Mouse (Mus musculus) hindbrain, embryonic 10.5 days (tissue): Measurements from ENCODE around the gene Dhrs7c. TPM values are rescaled to one million over a fixed set of nuclear protein-coding genes. Genes with fewer than 3 reads are reported as not detected.
A peak's percentile ranks its signal among the peaks of the same experiment; 100 is the strongest.

ENCODE experiments used
- DNase-seq: peaks from one replicate; pipeline ENCODE4 v3.0.0-alpha.2; 2017; ENCODE audit warnings: low spot score
- H3K27ac ChIP-seq: fragments of 300-500 bp; sonication (generic); 2 replicates; pipeline ENCODE4 v1.5.1; 2016; ENCODE audit warnings: mild to moderate bottlenecking, moderate library complexity
- H3K27me3 ChIP-seq: fragments of 300-500 bp; sonication (generic); 2 replicates; pipeline ENCODE4 v1.6.1; 2016; ENCODE audit warnings: mild to moderate bottlenecking; ENCODE audit not compliant: poor library complexity, insufficient read depth, severe bottlenecking
- H3K36me3 ChIP-seq: fragments of 300-500 bp; sonication (generic); 2 replicates; pipeline ENCODE4 v1.6.1; 2016; ENCODE audit warnings: mild to moderate bottlenecking, moderate library complexity
- H3K4me1 ChIP-seq: fragments of 300-500 bp; sonication (generic); replicated peaks from 2 replicates; pipeline ENCODE4 v1.6.1; 2016; ENCODE audit warnings: mild to moderate bottlenecking
- H3K4me3 ChIP-seq: fragments of 300-500 bp; sonication (generic); 2 replicates; pipeline ENCODE4 v1.5.1; 2016; ENCODE audit warnings: mild to moderate bottlenecking, moderate library complexity
- H3K9me3 ChIP-seq: fragments of 300-500 bp; sonication (generic); 2 replicates; pipeline ENCODE4 v1.6.1; 2016; ENCODE audit warnings: mild to moderate bottlenecking, moderate library complexity
- WGBS: fragments of 180-500 bp; shearing (Covaris S2); methylation state at CpG from one replicate; pipeline ENCODE4 v1.1.7; 2016; 5-methylcytosine and 5-hydroxymethylcytosine counted together
- polyA plus RNA-seq: library from polyadenylated mRNA; unstranded; fragments of >200 nt; fragmentation: Nextera tagmentation; extraction: Ambion mirVana; gene quantifications from 2 replicates; pipeline ENCODE4 v1.2.1, GENCODE M21; 2016

Dhrs7c gene
- polyA plus RNA-seq, 1 experiment from 2014 or later = not detected

DNA sequence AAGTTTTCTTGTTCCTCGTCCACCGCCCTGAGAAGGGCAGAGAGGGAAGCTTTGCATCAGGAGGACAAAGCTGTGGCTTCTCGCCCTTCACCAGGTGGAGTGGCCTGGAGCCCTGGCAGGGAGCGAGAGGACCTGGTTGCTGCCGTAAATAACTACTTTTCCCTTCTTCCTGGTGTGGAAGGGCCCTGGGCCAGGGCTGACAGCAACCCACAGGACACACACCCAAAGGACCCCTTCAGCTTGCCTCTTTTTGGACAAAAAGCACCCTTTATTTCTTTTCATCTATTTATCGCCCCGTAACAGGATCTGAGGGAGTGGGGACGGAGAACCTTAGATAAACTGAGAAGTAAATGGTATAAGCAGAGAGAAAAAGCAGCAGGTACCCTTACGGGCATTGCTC is 60.5 kb downstream of the Dhrs7c start:
- peaks cover 22% of the 10 kb centered on the region for H3K4me1 ChIP-seq
- no peak overlapping the region for H3K27ac ChIP-seq
- DNase-seq = no peak
- H3K4me3 ChIP-seq = no peak overlapping the region
- H3K9me3 ChIP-seq = no peaks in the 10 kb centered on the region
- no peaks in the 10 kb centered on the region for H3K27me3 ChIP-seq
- no peaks in the 10 kb centered on the region for H3K36me3 ChIP-seq
- WGBS = 86% methylated on average over 9 of the region's 9 CpGs

DNA sequence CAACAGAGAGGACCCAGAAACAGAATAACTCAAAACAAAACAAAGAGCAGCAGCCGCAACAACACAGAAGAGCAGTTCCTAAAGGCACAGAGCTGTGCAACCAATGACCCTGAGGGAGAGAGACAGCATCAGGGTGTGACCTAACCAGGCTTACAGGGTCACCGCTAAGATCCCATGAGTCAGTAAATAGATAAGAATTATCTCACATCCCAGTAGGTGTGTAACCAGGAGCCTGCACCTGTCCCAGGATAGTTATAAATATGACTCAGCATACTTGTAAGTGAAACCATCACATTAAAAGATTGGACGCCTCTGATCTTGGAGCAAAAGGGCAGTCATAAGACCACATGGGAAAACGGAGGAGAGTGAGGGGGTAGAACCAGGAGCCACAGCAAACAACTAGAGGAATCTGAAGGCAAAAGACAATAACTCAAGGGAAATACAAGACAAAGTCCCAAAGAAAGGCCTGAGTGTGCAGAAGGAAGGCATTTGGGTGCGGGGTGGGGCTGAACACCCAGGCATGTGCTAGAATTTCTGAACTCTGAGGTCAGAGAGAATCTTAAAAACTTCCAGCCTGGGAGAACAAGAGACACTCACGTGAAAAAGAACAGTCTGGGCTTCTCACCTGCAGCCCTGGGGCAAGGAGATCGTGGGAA is 62.9 kb downstream of the Dhrs7c start:
- no peak overlapping the region for H3K4me3 ChIP-seq
- DNase-seq = no peak
- peak overlapping the region; percentile 50 for H3K27ac ChIP-seq
- H3K9me3 ChIP-seq = no peaks in the 10 kb centered on the region
- WGBS = 51% methylated on average over 7 of the region's 7 CpGs
- no peaks in the 10 kb centered on the region for H3K36me3 ChIP-seq
- no peaks in the 10 kb centered on the region for H3K27me3 ChIP-seq
- peaks cover 16% of the 10 kb centered on the region for H3K4me1 ChIP-seq

DNA sequence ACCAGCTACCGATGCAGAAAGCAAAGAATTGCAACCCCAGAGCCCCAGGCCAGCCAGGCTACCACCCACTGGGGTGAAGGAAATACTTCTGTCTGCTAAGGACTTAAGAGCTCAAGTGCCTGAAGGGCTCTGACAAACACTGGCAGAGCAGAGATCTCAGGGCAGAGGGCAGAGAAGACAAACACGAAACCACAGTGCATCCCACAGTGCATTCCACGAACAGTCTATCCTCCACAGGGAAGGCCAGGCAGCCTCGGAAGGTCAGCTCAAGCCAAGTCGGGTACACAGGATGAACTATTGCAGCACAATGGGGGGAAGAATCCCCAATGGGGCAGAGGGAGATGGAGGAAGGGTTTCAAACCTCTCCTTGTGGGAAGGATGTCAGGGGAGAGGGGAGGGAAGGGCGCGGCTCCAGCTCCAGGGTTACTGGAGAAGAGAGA is 63.4 kb downstream of the Dhrs7c start:
- no peaks in the 10 kb centered on the region for H3K27me3 ChIP-seq
- peaks cover 16% of the 10 kb centered on the region for H3K4me1 ChIP-seq
- peak; percentile 33 for DNase-seq
- no peak overlapping the region for H3K4me3 ChIP-seq
- peak overlapping the region; percentile 50 for H3K27ac ChIP-seq
- 5% methylated on average over 7 of the region's 7 CpGs for WGBS
- H3K36me3 ChIP-seq = no peaks in the 10 kb centered on the region
- H3K9me3 ChIP-seq = no peaks in the 10 kb centered on the region

DNA sequence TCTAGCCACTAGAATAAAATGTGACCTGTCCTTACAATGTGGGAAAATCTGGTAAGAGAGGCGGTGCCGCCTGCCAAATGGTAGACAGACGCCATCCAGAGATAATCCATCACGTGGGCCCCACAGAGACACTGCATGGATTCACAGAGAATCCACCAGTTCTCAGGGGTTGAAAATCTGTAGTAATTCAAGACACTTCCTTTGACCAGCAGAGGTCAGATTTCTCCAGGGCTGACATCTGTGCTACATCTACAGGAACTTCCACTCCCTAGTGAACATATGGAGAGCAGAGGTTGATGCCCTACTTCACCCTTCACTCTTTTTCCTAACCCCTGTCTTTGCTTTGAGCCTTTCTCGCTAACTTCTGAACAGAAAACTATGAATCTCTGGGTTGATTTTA is 67.1 kb downstream of the Dhrs7c start:
- 73% methylated on average over 5 of the region's 5 CpGs for WGBS
- DNase-seq = no peak
- H3K27ac ChIP-seq = no peak overlapping the region

More for the DNA sequence above, 67.1 kb downstream of the Dhrs7c start:
- Histone ChIP-seq H3K27me3 (no peaks in the 10 kb centered on the region), H3K4me1 (peaks cover 16% of the 10 kb centered on the region), H3K4me3 (no peak overlapping the region), H3K36me3 (no peaks in the 10 kb centered on the region), H3K9me3 (no peaks in the 10 kb centered on the region)

Other genes with a start within 250 kb of the Dhrs7c start
- not detected in 2 replicates for gene Rcvrn, start 102.9 kb upstream of the Dhrs7c start, polyA plus RNA-seq
- not detected in 2 replicates for gene Glp2r, start 27.0 kb upstream of the Dhrs7c start, polyA plus RNA-seq
- gene Gsg1l2, start 23.6 kb upstream of the Dhrs7c start, polyA plus RNA-seq = not detected in 2 replicates
- 0.77 and 1.2 TPM in 2 replicates for gene Usp43, start 124.0 kb downstream of the Dhrs7c start, polyA plus RNA-seq
- 2.3 and 5.4 TPM in 2 replicates for gene Cfap52, start 167.5 kb downstream of the Dhrs7c start, polyA plus RNA-seq
- gene Stx8, start 168.0 kb downstream of the Dhrs7c start, polyA plus RNA-seq = 50.7 and 57.5 TPM in 2 replicates